Mouse (Mus musculus) gonadal fat pad, adult 2 months (tissue): ENCODE data around the gene Hipk2. TPM values are rescaled to one million over a fixed set of nuclear protein-coding genes. Genes with fewer than 3 reads are reported as not detected.

ENCODE experiments used
- DNase-seq: peaks from one replicate; pipeline ENCODE4 v3.0.0-alpha.2; 2012; ENCODE audit warnings: low read depth
- polyA plus RNA-seq: library from polyadenylated mRNA; depleted of rRNA; stranded (reverse); fragments of >200 nt; gene quantifications from 2 replicates; pipeline ENCODE4 v1.2.3, GENCODE M21; 2012; rRNA removed

Hipk2 gene
- 44.6 and 48.4 TPM in 2 replicates for polyA plus RNA-seq

- DNase-seq: no peak
Measured at GRCm38 (mm10) chr6:38876071-38876911, at the start of gene Hipk2. Hipk2 (minus strand) TSS chr6:38876165.

GRCm38 (mm10) chr6:38925719-38926118 is 49.8 kb upstream of the Hipk2 start:
- DNase-seq: no peak

GRCm38 (mm10) chr6:38923870-38924817 is 48.2 kb upstream of the Hipk2 start:
- no peak for DNase-seq

GRCm38 (mm10) chr6:38923450-38923849 is 47.5 kb upstream of the Hipk2 start:
- DNase-seq: no peak

- DNase-seq: no peak
Measured at GRCm38 (mm10) chr6:38922517-38922916, 46.6 kb upstream of the Hipk2 start.

GRCm38 (mm10) chr6:38921810-38922116 is 45.8 kb upstream of the Hipk2 start:
- no peak for DNase-seq

- no peak for DNase-seq
Measured at GRCm38 (mm10) chr6:38921095-38921809, 45.3 kb upstream of the Hipk2 start.

- DNase-seq: no peak
Measured at GRCm38 (mm10) chr6:38920141-38920540, 44.2 kb upstream of the Hipk2 start.

- no peak for DNase-seq
Measured at GRCm38 (mm10) chr6:38919135-38919740, 43.3 kb upstream of the Hipk2 start.

- DNase-seq: no peak
Measured at GRCm38 (mm10) chr6:38918728-38919127, 42.8 kb upstream of the Hipk2 start.

- DNase-seq: no peak
Measured at GRCm38 (mm10) chr6:38917415-38917814, 41.5 kb upstream of the Hipk2 start.

- no peak for DNase-seq
Measured at GRCm38 (mm10) chr6:38916571-38916970, 40.6 kb upstream of the Hipk2 start.

GRCm38 (mm10) chr6:38915776-38916175 is 39.8 kb upstream of the Hipk2 start:
- DNase-seq: no peak

- no peak for DNase-seq
Measured at GRCm38 (mm10) chr6:38914181-38914580, 38.2 kb upstream of the Hipk2 start.

- no peak for DNase-seq
Measured at GRCm38 (mm10) chr6:38913386-38914042, 37.5 kb upstream of the Hipk2 start.

- DNase-seq: no peak
Measured at GRCm38 (mm10) chr6:38912845-38913244, 36.9 kb upstream of the Hipk2 start.

GRCm38 (mm10) chr6:38912121-38912660 is 36.2 kb upstream of the Hipk2 start:
- DNase-seq: no peak

- peak; percentile 22 for DNase-seq
Measured at GRCm38 (mm10) chr6:38910828-38911559, 35.0 kb upstream of the Hipk2 start.

- no peak for DNase-seq
Measured at GRCm38 (mm10) chr6:38908401-38908800, 32.4 kb upstream of the Hipk2 start.

GRCm38 (mm10) chr6:38906005-38906404 is 30.0 kb upstream of the Hipk2 start:
- DNase-seq: no peak
